Mouse (Mus musculus): ENCODE data around the gene Pde1b. TPM values are rescaled to one million over a fixed set of nuclear protein-coding genes. Genes with fewer than 3 reads are reported as not detected.

Gene Pde1b
- polyA plus RNA-seq, 1 experiment = 4.2 TPM

GRCm38 (mm10) chr15:103519386-103520378, 16.8 kb downstream of the Pde1b start:
- H3K36me3 ChIP-seq (ENCODE audit: control insufficient read depth, insufficient read depth, low read length) = no peaks in the 10 kb centered on the region
- peaks cover 15% of the 10 kb centered on the region; the same call in 1 of the 2 replicates for H3K4me1 ChIP-seq (ENCODE audit: control insufficient read depth, insufficient read depth, insufficient read length, low read length)
- no peak overlapping the region for H3K27ac ChIP-seq (ENCODE audit: insufficient read depth, low read depth, low read length)
- no peak overlapping the region for H3K4me3 ChIP-seq (ENCODE audit: low read depth, low read length)
- 57% methylated on average over 4 of the region's 4 CpGs for WGBS
- no peak for TF ChIP-seq CTCF (IDR thresholded peaks at IDR 0.05; ENCODE audit: extremely low read depth, insufficient read length, insufficient replicate concordance, low read depth, low read length)
- no peak for TF ChIP-seq POLR2A (IDR thresholded peaks at IDR 0.05; ENCODE audit: low read depth, low read length)
- no peaks in the 10 kb centered on the region for H3K27me3 ChIP-seq (ENCODE audit: control insufficient read depth, insufficient read depth, low read length)

GRCm38 (mm10) chr15:103522458-103523099, 19.7 kb downstream of the Pde1b start:
- Histone ChIP-seq H3K4me3 (ENCODE audit: low read depth, low read length) (no peak overlapping the region), H3K4me1 (ENCODE audit: control insufficient read depth, insufficient read depth, insufficient read length, low read length) (peaks cover 8% of the 10 kb centered on the region; the same call in 1 of the 2 replicates), H3K27ac (ENCODE audit: insufficient read depth, low read depth, low read length) (peak overlapping the region; percentile 28; the same call in 1 of the 2 replicates), H3K36me3 (ENCODE audit: control insufficient read depth, insufficient read depth, low read length) (no peaks in the 10 kb centered on the region), H3K27me3 (ENCODE audit: control insufficient read depth, insufficient read depth, low read length) (no peaks in the 10 kb centered on the region)
- WGBS = 21% methylated on average over 3 of the region's 3 CpGs
- no peak for TF ChIP-seq POLR2A (IDR thresholded peaks at IDR 0.05; ENCODE audit: low read depth, low read length)
- TF ChIP-seq CTCF (IDR thresholded peaks at IDR 0.05; ENCODE audit: extremely low read depth, insufficient read length, insufficient replicate concordance, low read depth, low read length) = no peak

- Histone ChIP-seq H3K27me3 (ENCODE audit: control insufficient read depth, insufficient read depth, low read length) (no peaks in the 10 kb centered on the region), H3K4me3 (ENCODE audit: low read depth, low read length) (no peak overlapping the region), H3K36me3 (ENCODE audit: control insufficient read depth, insufficient read depth, low read length) (no peaks in the 10 kb centered on the region), H3K4me1 (ENCODE audit: control insufficient read depth, insufficient read depth, insufficient read length, low read length) (peaks cover 8% of the 10 kb centered on the region; the same call in 1 of the 2 replicates), H3K27ac (ENCODE audit: insufficient read depth, low read depth, low read length) (peak overlapping the region; percentile 28; the same call in 1 of the 2 replicates)
- TF ChIP-seq CTCF (IDR thresholded peaks at IDR 0.05; ENCODE audit: extremely low read depth, insufficient read length, insufficient replicate concordance, low read depth, low read length) = no peak
- no peak for TF ChIP-seq POLR2A (IDR thresholded peaks at IDR 0.05; ENCODE audit: low read depth, low read length)
- WGBS = 55% methylated on average over 3 of the region's 3 CpGs
Measured at GRCm38 (mm10) chr15:103523156-103523555, 20.3 kb downstream of the Pde1b start.

GRCm38 (mm10) chr15:103530372-103530771, 27.5 kb downstream of the Pde1b start:
- peak; percentile 91; the same call in 1 of the 2 replicates for TF ChIP-seq CTCF (IDR thresholded peaks at IDR 0.05; ENCODE audit: extremely low read depth, insufficient read length, insufficient replicate concordance, low read depth, low read length)
- no peak for TF ChIP-seq POLR2A (IDR thresholded peaks at IDR 0.05; ENCODE audit: low read depth, low read length)
- no peak overlapping the region for H3K27ac ChIP-seq (ENCODE audit: insufficient read depth, low read depth, low read length)
- no peaks in the 10 kb centered on the region for H3K4me1 ChIP-seq (ENCODE audit: control insufficient read depth, insufficient read depth, insufficient read length, low read length)
- 0 out of 2 replicates have a peak, but pooled peaks cover 2% of the 10 kb centered on the region for H3K36me3 ChIP-seq (ENCODE audit: control insufficient read depth, insufficient read depth, low read length)
- no peaks in the 10 kb centered on the region for H3K27me3 ChIP-seq (ENCODE audit: control insufficient read depth, insufficient read depth, low read length)
- H3K4me3 ChIP-seq (ENCODE audit: low read depth, low read length) = no peak overlapping the region
- 8% methylated on average over 5 of the region's 5 CpGs for WGBS

- Histone ChIP-seq H3K27me3 (ENCODE audit: control insufficient read depth, insufficient read depth, low read length) (peaks cover 20% of the 10 kb centered on the region), H3K27ac (ENCODE audit: insufficient read depth, low read depth, low read length) (no peak overlapping the region), H3K4me3 (ENCODE audit: low read depth, low read length) (no peak overlapping the region), H3K36me3 (ENCODE audit: control insufficient read depth, insufficient read depth, low read length) (no peaks in the 10 kb centered on the region), H3K4me1 (ENCODE audit: control insufficient read depth, insufficient read depth, insufficient read length, low read length) (0 out of 2 replicates have a peak, but pooled peaks cover 4% of the 10 kb centered on the region)
- 79% methylated on average over 7 of the region's 7 CpGs for WGBS
- TF ChIP-seq POLR2A (IDR thresholded peaks at IDR 0.05; ENCODE audit: low read depth, low read length) (no peak), CTCF (IDR thresholded peaks at IDR 0.05; ENCODE audit: extremely low read depth, insufficient read length, insufficient replicate concordance, low read depth, low read length) (no peak)
Measured at GRCm38 (mm10) chr15:103534054-103534620, 31.3 kb downstream of the Pde1b start.

GRCm38 (mm10) chr15:103535030-103535429, 32.2 kb downstream of the Pde1b start:
- TF ChIP-seq POLR2A (IDR thresholded peaks at IDR 0.05; ENCODE audit: low read depth, low read length) = no peak
- TF ChIP-seq CTCF (IDR thresholded peaks at IDR 0.05; ENCODE audit: extremely low read depth, insufficient read length, insufficient replicate concordance, low read depth, low read length) = no peak
- H3K27me3 ChIP-seq (ENCODE audit: control insufficient read depth, insufficient read depth, low read length) = peaks cover 20% of the 10 kb centered on the region
- H3K36me3 ChIP-seq (ENCODE audit: control insufficient read depth, insufficient read depth, low read length) = no peaks in the 10 kb centered on the region
- whole genome bisulfite sequencing = 83% methylated on average over 2 of the region's 2 CpGs
- H3K27ac ChIP-seq (ENCODE audit: insufficient read depth, low read depth, low read length) = no peak overlapping the region
- H3K4me3 ChIP-seq (ENCODE audit: low read depth, low read length) = no peak overlapping the region
- H3K4me1 ChIP-seq (ENCODE audit: control insufficient read depth, insufficient read depth, insufficient read length, low read length) = 0 out of 2 replicates have a peak, but pooled peaks cover 4% of the 10 kb centered on the region

Data from small intestine, adult 2 months (tissue).